Mouse (Mus musculus) liver, embryonic 15.5 days (tissue): ENCODE measurements around the gene Dnah5. TPM values are rescaled to one million over a fixed set of nuclear protein-coding genes. Genes with fewer than 3 reads are reported as not detected.
"Not testable (repeated sequence)": the region's sequence is repeated elsewhere in the genome, so short reads cannot be mapped to it uniquely, and the experiment has no call there.

Experiments used
- ATAC-seq: fragments of 200-750 bp; cut with Nextera tagmentation; 2 replicates; pipeline ENCODE4 v1.8.0; 2017; ENCODE audit warnings: moderate number of reproducible peaks, mild to moderate bottlenecking, moderate library complexity; ENCODE audit not compliant: insufficient read depth
- H3K27ac ChIP-seq: fragments of 300-500 bp; sonication (generic); replicated peaks from 2 replicates; pipeline ENCODE4 v1.5.1; 2015; ENCODE audit warnings: mild to moderate bottlenecking, inconsistent platforms
- H3K27me3 ChIP-seq: fragments of 300-500 bp; sonication (generic); 2 replicates; pipeline ENCODE4 v1.6.1; 2015; ENCODE audit warnings: mild to moderate bottlenecking, inconsistent platforms
- H3K36me3 ChIP-seq: fragments of 300-500 bp; sonication (generic); replicated peaks from 2 replicates; pipeline ENCODE4 v1.6.1; 2015; ENCODE audit warnings: moderate library complexity, mild to moderate bottlenecking, inconsistent platforms
- H3K4me1 ChIP-seq: fragments of 300-500 bp; sonication (generic); replicated peaks from 2 replicates; pipeline ENCODE4 v1.6.1; 2015; ENCODE audit warnings: inconsistent platforms
- H3K4me2 ChIP-seq: fragments of 300-500 bp; sonication (generic); 2 replicates; pipeline ENCODE4 v1.6.1; 2015; ENCODE audit warnings: moderate library complexity, mild to moderate bottlenecking, inconsistent platforms
- H3K4me3 ChIP-seq: fragments of 300-500 bp; sonication (generic); replicated peaks from 2 replicates; pipeline ENCODE4 v1.5.1; 2015; ENCODE audit warnings: mild to moderate bottlenecking, inconsistent platforms
- H3K9ac ChIP-seq: fragments of 300-500 bp; sonication (generic); 2 replicates; pipeline ENCODE4 v1.6.1; 2015; ENCODE audit warnings: moderate library complexity, mild to moderate bottlenecking, inconsistent platforms
- H3K9me3 ChIP-seq: fragments of 300-500 bp; sonication (generic); replicated peaks from 2 replicates; pipeline ENCODE4 v1.6.1; 2016; ENCODE audit warnings: inconsistent platforms
- WGBS: fragments of 180-500 bp; shearing (Covaris S2); methylation state at CpG from one replicate; pipeline ENCODE4 v1.1.7; 2015; ENCODE audit warnings: mixed read lengths; ENCODE audit not compliant: insufficient replicate concordance; 5-methylcytosine and 5-hydroxymethylcytosine counted together
- polyA plus RNA-seq: library from polyadenylated mRNA; unstranded; fragments of >200 nt; fragmentation: Nextera tagmentation; extraction: Ambion mirVana; gene quantifications from 2 replicates; pipeline ENCODE4 v1.2.1, GENCODE M21; 2015

The Dnah5 gene
- polyA plus RNA-seq, 1 experiment from 2014 or later: not detected

GRCm38 (mm10) chr15:28374394-28374793 is 170.8 kb downstream of the Dnah5 start:
- H3K27me3 ChIP-seq: no peaks in the 10 kb centered on the region
- no peaks in the 10 kb centered on the region for H3K4me1 ChIP-seq
- no peaks in the 10 kb centered on the region for H3K9me3 ChIP-seq
- H3K27ac ChIP-seq: no peak overlapping the region
- no peak overlapping the region for H3K4me2 ChIP-seq
- H3K36me3 ChIP-seq: no peaks in the 10 kb centered on the region
- no peak overlapping the region for H3K4me3 ChIP-seq
- 23% methylated on average over 1 of the region's 1 CpGs for WGBS
- no peak for ATAC-seq
- no peak overlapping the region for H3K9ac ChIP-seq

DNA sequence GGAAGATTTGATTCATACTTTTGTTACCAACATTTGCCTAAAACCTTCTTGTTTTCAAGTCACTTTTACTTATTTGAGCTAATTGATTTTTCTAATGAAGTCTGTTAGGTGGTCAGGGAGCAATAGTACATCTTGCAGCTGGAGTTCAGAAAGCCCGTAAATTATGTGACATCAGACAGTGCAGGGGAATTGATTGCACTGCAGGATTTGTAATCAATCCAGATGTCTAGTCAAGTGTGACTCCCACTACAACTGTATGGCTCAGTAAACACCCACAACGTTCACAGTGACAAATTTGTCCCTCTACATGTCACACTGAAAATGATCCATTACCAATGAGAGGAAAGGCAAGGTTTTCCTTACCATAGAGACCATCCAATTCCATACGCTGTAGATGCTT is 177.4 kb downstream of the Dnah5 start:
- H3K27ac ChIP-seq: no peak overlapping the region
- H3K27me3 ChIP-seq: no peaks in the 10 kb centered on the region
- 55% methylated on average over 3 of the region's 3 CpGs for whole genome bisulfite sequencing
- no peaks in the 10 kb centered on the region for H3K36me3 ChIP-seq
- no peak overlapping the region for H3K9ac ChIP-seq
- no peak overlapping the region for H3K4me3 ChIP-seq
- no peak for ATAC-seq
- no peaks in the 10 kb centered on the region for H3K4me1 ChIP-seq
- H3K9me3 ChIP-seq: no peaks in the 10 kb centered on the region
- H3K4me2 ChIP-seq: no peak overlapping the region

DNA sequence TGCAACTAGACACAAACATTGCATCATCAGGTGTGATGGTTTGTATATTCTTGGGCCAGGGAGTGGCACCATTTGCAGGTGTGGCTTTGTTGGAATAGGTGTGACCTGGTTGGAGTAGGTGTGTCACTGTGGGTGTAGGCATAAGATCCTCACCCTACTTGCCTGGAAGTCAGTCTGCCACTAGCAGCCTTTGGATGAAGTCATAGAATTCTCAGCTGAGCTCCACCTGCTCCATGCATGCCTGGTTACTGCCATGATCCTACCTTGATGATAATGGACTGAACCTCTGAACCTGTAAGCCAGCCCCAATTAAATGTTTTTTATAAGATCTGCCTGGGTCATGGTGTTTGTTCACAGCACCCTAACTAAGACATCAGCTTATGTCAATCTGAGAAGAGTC is 190.2 kb downstream of the Dnah5 start:
- not testable (repeated sequence) for H3K27ac ChIP-seq, ATAC-seq, H3K4me1 ChIP-seq, H3K4me2 ChIP-seq, H3K9ac ChIP-seq, H3K27me3 ChIP-seq, H3K4me3 ChIP-seq, H3K9me3 ChIP-seq, H3K36me3 ChIP-seq

DNA sequence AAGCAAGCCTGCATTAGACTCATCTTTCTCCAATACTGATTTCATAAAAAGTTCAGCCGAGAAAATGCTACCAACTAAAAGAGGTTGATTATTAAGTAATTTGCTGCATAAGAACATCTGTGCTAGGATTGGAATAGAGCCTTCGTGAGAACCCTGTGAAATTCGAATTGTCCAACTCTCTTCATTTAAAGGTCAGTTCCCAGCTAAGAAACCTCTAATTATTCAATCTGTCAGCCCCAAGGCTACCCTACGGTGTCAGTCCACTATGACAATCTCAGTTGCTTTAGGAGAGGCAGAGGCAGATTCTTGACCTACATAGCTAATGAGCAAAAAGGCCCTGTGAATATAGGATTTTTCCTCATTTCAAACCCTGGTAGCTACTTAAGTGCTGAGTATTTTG is 191.9 kb downstream of the Dnah5 start:
- no peak for ATAC-seq
- no peaks in the 10 kb centered on the region for H3K4me1 ChIP-seq

DNA sequence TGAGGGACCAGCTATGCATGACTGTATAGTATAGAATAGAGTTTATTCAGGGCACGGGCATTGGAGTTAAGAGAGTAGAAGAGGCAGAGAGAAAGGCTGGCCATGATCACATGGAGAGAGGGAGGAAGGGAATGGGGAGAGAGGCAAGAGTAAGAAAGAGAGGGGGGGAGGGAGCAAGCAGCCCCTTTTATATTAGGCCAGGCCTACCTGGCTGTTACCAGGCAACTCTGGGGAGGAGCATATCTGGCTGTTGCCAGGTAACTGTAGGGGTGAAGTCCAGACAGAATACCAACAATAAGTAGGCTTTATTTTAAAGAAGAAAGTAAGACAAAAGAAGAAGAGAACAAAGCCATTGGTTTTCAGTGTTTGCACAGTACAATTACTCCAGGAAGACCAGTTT is 194.9 kb downstream of the Dnah5 start:
- no peak for ATAC-seq
- Histone ChIP-seq H3K4me2 (no peak overlapping the region), H3K27ac (no peak overlapping the region)

More for the DNA sequence above, 191.9 kb downstream of the Dnah5 start:
- Histone ChIP-seq H3K9me3 (no peaks in the 10 kb centered on the region), H3K9ac (no peak overlapping the region), H3K36me3 (no peaks in the 10 kb centered on the region), H3K4me3 (no peak overlapping the region), H3K27ac (no peak overlapping the region), H3K27me3 (no peaks in the 10 kb centered on the region), H3K4me2 (no peak overlapping the region)
- WGBS: 54% methylated on average over 4 of the region's 4 CpGs

GRCm38 (mm10) chr15:28399258-28399657 is 195.7 kb downstream of the Dnah5 start:
- no peak for ATAC-seq
- Histone ChIP-seq H3K27ac (no peak overlapping the region), H3K9ac (no peak overlapping the region), H3K4me2 (no peak overlapping the region), H3K4me3 (no peak overlapping the region), H3K9me3 (no peaks in the 10 kb centered on the region), H3K27me3 (no peaks in the 10 kb centered on the region), H3K36me3 (no peaks in the 10 kb centered on the region), H3K4me1 (no peaks in the 10 kb centered on the region)
- 69% methylated on average over 8 of the region's 8 CpGs for WGBS

More for the DNA sequence above, 194.9 kb downstream of the Dnah5 start:
- H3K27me3 ChIP-seq: no peaks in the 10 kb centered on the region
- H3K4me1 ChIP-seq: no peaks in the 10 kb centered on the region
- no peak overlapping the region for H3K9ac ChIP-seq
- no peaks in the 10 kb centered on the region for H3K9me3 ChIP-seq
- no peaks in the 10 kb centered on the region for H3K36me3 ChIP-seq
- H3K4me3 ChIP-seq: no peak overlapping the region
- WGBS: 62% methylated on average over 1 of the region's 1 CpGs

GRCm38 (mm10) chr15:28404630-28405029 is 201.1 kb downstream of the Dnah5 start:
- Histone ChIP-seq H3K4me1 (no peaks in the 10 kb centered on the region), H3K27ac (no peak overlapping the region), H3K4me3 (no peak overlapping the region), H3K4me2 (no peak overlapping the region), H3K36me3 (no peaks in the 10 kb centered on the region), H3K9ac (no peak overlapping the region), H3K9me3 (no peaks in the 10 kb centered on the region), H3K27me3 (no peaks in the 10 kb centered on the region)
- 61% methylated on average over 3 of the region's 3 CpGs for WGBS
- no peak for ATAC-seq

DNA sequence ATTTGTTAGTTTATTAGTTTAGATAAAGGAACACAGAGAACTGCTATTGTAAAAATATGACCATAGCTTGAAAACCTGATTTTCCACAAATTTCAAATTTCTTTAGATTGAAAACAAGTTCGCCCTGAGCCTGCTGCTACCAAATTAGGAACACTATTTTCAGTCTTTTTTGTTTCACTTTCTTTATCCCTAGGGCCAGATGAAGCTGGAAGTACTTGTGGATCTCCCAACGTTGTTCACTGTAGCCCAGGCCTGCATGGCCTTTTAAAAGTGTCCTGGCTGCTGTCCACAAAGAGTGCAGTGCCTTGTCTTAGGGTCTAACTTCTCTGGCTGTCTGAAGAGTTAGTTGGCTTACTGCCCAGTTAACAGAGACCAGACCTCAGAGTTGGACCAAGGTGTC is 201.6 kb downstream of the Dnah5 start:
- H3K4me2 ChIP-seq: no peak overlapping the region
- no peaks in the 10 kb centered on the region for H3K36me3 ChIP-seq
- ATAC-seq: no peak
- H3K4me3 ChIP-seq: no peak overlapping the region
- WGBS: 43% methylated on average over 2 of the region's 2 CpGs
- H3K9ac ChIP-seq: no peak overlapping the region
- no peaks in the 10 kb centered on the region for H3K9me3 ChIP-seq
- H3K27ac ChIP-seq: no peak overlapping the region
- H3K4me1 ChIP-seq: no peaks in the 10 kb centered on the region
- no peaks in the 10 kb centered on the region for H3K27me3 ChIP-seq

DNA sequence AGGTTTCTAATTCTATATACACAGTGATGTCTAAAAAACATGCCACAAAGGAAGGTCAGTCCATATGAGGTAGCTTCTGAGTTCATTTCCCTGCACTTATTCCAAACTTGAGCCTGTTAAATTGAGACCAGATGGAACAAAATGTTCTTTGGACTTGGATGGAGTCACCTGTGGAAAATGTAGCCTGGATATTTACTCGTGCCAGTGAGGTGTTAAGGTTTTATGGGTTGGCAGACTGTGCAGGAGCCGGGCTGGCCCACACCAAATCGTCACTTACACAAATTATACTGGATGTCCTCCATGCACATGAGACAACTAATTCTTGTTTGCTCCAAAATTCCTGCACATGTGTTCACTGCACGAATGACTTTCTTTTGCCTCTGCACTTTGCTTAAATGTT is 236.2 kb downstream of the Dnah5 start:
- Histone ChIP-seq H3K9me3 (no peaks in the 10 kb centered on the region), H3K36me3 (no peaks in the 10 kb centered on the region), H3K4me2 (no peak overlapping the region), H3K27ac (no peak overlapping the region), H3K27me3 (no peaks in the 10 kb centered on the region), H3K4me3 (no peak overlapping the region), H3K9ac (no peak overlapping the region), H3K4me1 (no peaks in the 10 kb centered on the region)
- ATAC-seq: no peak
- WGBS: 59% methylated on average over 4 of the region's 4 CpGs

DNA sequence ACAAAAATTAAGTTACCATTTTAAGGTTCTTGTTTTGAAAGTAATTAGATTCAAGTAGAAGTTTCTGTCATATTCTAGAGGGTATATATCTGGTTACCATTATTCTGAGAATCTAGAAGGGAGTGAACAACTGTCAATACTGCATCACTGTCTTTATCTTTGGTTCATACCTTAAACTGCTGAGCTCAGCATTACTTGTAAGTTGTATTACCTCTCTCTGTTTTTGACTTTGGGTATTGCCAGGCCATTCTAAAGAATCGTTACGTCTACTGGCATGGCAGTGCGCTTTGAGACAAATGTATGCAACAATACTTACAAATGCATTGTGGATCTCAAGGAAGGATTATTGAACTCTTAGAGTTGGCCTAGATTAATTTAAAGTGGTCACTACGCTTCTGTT is 240.9 kb downstream of the Dnah5 start:
- no peaks in the 10 kb centered on the region for H3K36me3 ChIP-seq
- H3K4me1 ChIP-seq: no peaks in the 10 kb centered on the region
- 74% methylated on average over 4 of the region's 4 CpGs for WGBS
- no peak for ATAC-seq
- no peak overlapping the region for H3K9ac ChIP-seq
- H3K27ac ChIP-seq: no peak overlapping the region
- H3K9me3 ChIP-seq: no peaks in the 10 kb centered on the region
- no peaks in the 10 kb centered on the region for H3K27me3 ChIP-seq
- no peak overlapping the region for H3K4me3 ChIP-seq
- no peak overlapping the region for H3K4me2 ChIP-seq

DNA sequence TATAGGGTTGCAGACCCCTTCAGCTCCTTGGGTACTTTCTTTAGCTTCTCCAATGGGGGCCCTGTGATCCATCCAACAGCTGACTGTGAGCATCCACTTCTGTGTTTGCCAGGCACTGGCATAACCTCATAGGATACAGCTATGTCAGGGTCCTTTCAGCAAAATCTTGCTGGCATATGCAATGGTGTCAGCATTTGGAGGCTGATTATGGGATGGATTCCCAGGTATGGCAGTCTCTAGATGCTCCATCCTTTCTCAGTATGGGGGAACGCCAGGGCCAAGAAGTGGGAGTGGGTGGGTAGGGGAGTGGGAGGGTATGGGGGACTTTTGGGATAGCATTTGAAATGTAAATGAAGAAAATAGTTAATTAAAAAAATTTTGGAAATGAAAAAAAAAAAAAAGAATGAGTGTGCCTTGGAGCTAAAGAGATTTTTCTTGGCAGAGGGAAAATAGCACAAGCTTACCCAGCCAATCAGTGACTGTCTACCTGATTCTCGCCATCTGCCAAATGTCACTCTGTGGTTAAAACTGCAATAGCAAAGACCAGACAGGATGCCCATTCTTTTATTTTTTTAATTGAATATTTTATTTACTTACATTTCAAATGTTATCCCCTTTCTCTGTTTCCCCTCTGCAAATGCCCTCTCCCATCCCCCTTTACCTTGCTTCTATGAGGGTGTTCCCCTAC is 257.7 kb downstream of the Dnah5 start:
- not testable (repeated sequence) for H3K4me2 ChIP-seq, ATAC-seq, H3K4me3 ChIP-seq, H3K27ac ChIP-seq, H3K9me3 ChIP-seq, H3K36me3 ChIP-seq, H3K27me3 ChIP-seq, H3K9ac ChIP-seq, H3K4me1 ChIP-seq
- WGBS: 71% methylated on average over 2 of the region's 2 CpGs

DNA sequence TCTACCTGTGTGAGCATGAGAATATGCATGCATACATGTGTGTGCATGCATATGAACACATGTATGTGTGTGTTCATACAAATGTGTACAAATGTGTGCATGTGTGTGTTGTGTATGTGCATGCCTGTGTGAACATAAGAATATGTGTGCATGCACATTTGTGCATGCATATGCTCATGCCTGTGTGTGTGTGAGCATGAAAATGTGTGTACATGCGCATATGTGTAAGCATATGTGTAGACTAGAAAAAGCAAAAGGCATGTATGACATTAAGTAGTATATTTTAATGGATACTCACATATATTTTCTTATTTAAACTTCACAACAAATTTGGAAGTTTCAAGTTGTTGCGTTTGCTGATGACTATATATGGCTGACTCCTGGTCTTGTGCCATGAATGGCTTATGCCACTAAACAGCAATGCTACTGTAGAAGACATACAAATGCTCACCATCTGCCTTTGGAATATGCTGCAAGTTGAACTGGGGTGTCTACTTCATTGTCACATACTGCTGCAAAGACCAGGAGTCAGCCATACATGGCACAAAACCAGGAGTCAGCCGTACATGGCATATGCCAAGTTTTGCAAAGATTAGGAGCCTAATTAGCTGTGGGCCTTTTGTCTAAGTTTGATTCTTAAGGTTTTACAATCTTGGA is 263.2 kb downstream of the Dnah5 start:
- Histone ChIP-seq H3K4me2 (no peak overlapping the region), H3K9me3 (no peaks in the 10 kb centered on the region), H3K36me3 (no peaks in the 10 kb centered on the region), H3K9ac (no peak overlapping the region), H3K4me3 (no peak overlapping the region), H3K4me1 (no peaks in the 10 kb centered on the region), H3K27ac (no peak overlapping the region), H3K27me3 (no peaks in the 10 kb centered on the region)
- 68% methylated on average over 3 of the region's 3 CpGs for WGBS
- ATAC-seq: no peak
